Mouse (Mus musculus) fat pad, adult 2 months (tissue): ENCODE data around the gene Pax4.

Source experiments
- DNase-seq: peaks from one replicate; pipeline ENCODE4 v3.0.0-alpha.2; 2011; ENCODE audit warnings: low read depth, low spot score; ENCODE audit errors: extremely low read depth

Pax4 gene

DNA sequence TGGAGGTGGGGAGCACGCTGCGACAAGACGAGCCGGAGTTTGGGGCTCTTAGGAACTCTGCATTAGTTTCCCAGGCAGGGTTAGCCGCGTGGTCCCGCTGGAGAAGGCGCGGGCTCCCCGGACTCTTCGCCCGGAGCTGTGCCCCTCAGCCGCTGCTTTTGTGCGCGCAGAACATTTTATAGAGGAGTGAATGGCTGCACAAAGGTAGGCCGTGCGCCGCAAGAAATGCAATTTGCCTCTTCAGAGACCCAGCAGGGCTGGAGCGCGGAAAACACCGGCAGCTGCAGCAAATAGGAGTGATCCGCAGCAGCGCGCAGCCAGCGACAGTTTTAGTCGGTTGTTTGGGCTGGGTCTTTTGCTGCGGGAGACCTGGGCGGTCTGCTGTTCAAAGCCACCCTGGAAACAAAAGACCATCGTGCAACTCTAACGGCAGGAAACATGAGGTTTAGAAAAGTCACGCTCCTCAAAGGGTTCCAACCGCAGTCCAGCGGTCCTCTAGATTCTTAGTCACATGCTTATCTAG lies 51.4 kb downstream of the Pax4 start, which contains the start of gene Zfp800:
Gene Zfp800 (minus strand): TSS at position 325 of the 523 bp plus-strand sequence.
- no peak for DNase-seq

DNA sequence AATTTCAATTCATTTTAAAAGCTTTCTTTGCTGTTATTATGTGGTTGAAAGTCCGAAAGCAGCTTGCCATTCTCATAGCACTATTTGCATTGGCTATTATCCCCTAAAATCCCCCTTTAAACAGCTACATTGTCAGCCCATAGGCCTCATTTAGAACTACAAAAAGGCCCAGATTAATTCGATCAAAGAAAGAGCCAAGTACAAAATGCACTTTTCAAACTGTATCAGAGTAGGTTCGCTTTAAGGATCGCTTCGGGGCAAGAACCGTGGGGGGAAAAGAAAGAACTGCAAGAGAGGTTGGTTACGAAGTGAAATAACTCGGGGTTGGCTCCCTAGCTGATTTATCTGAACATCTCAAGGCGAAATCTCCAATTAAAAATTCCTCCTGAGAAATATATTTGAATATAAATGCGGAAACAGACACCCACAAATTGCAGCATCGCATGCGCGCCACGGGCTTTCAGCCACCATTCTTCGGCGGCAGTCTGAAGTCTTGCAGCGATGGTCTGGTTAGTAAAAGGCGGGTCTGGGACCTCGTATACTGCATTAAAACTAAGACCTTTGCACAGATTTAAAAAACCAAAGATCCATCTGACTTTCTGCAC lies 52.2 kb downstream of the Pax4 start:
- DNase-seq: no peak

DNA sequence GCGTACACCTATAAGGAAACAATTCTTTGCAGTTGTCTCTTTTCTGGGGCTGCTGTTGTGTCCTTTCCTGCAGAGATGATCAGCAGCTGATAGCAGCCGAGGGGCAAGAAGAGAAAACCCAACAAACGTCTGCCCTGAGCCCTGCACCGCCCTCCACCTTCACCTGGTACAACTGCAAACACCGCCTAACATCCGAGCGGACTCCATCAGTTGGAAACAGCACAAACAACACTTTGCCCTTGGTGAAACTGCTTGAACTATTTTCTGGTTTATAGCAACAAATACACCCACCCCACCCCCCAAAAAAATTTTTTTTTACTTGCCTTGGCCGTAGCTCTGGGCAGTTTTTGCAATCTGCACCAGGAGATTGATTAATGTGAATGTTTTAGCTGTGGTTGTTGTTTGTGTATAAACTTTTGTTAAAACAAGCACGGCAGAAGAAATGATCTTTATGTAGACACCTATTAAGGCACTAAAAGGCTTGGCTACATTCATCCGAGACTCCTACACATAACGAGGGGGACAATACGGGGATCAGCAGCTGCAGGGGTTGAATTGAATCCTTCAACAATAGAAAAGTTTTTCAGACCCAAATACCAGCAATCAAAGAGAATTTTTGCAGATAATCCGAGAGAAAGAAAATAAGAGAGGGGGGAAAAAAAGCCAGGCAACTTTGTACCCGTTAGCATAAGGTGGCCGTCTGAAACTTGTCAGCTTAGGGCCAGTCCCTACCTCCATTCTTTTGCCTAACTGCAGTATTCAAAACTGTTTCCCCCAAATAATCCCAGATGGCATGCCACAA lies 52.9 kb downstream of the Pax4 start:
- DNase-seq: no peak
